Mouse (Mus musculus): ENCODE data around the gene Apip. TPM values are rescaled to one million over a fixed set of nuclear protein-coding genes. Genes with fewer than 3 reads are reported as not detected.

The Apip gene
- polyA plus RNA-seq, 1 experiment from 2014 or later, result 77.7 TPM

DNA sequence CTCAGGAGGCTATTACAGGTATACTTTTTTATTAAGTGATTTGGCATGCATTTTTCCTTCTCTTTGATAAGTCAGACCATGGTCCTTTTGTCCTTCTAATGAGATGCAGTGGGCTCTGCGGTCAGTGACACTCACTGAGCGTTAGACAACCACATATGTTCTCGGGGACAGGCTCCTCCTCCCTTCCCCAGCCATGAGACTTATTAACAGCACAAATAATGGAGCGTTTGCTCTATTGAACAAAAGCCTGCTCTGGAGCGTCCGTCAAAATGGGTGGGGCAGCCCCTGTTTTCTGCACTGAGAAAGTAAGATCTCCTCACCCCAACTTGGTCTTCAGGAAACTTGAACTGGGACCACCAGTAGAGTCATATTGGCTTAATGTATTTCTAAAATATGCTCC lies 16.0 kb downstream of the Apip start:
- no peak for TF ChIP-seq CTCF (IDR thresholded peaks at IDR 0.05; ENCODE audit: low read depth)
- WGBS, result 80% methylated on average over 6 of the region's 6 CpGs
- H3K4me1 ChIP-seq (ENCODE audit: insufficient read depth), result no peaks in the 10 kb centered on the region
- peaks cover 42% of the 10 kb centered on the region; the same call in 1 of the 2 replicates for H3K36me3 ChIP-seq (ENCODE audit: insufficient read depth)
- H3K27ac ChIP-seq (ENCODE audit: low read depth), result no peak overlapping the region
- H3K27me3 ChIP-seq (ENCODE audit: insufficient read depth, low read length), result no peaks in the 10 kb centered on the region
- no peak overlapping the region for H3K4me2 ChIP-seq
- H3K4me3 ChIP-seq (ENCODE audit: low read depth, low read length), result no peak overlapping the region
- ATAC-seq (ENCODE audit: insufficient read depth), result no peak
- DNase-seq, result no peak
- H3K9me3 ChIP-seq (ENCODE audit: low read depth, low read length), result no peaks in the 10 kb centered on the region
- no peak overlapping the region for H3K9ac ChIP-seq

DNA sequence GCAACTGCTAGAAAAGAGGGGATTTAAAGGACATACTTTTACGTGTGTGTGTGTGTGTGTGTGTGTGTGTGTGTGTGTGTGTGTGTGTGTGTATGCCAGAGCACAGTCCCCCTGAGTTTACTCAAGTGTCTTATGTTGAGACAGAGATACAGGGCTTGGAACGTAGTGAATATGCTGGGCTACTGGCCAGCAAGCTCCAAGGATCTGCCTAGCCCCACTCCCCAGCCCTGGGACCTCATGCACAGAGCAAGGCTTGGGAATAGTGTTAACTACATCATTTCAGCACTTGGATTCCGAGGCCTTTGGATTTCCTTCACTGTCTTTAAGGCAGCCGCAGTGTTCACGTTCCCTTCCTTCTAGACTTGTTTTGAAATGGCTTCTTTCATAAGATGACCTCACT lies 29.1 kb downstream of the Apip start:
- no peak for DNase-seq

DNA sequence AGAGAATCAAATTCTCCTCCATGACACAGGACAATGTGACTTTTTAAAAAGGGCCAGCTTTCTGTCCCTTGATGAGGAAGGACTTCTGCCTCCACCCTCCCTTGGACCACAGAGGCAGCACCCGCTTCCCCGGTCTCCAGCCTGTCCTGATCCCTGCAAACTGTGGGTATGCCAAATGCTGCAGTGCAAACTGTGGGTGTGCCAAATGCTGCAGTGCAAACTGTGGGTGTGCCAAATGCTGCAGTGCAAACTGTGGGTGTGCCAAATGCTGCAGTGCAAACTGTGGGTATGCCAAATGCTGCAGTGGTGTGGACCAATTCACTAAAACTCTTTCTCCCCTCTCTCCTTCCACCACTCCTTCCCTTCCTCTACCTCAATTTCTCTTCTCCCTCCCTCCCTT lies 32.7 kb downstream of the Apip start:
- H3K36me3 ChIP-seq (ENCODE audit: insufficient read depth), result no peaks in the 10 kb centered on the region
- H3K4me3 ChIP-seq (ENCODE audit: low read depth, low read length), result no peak overlapping the region
- 84% methylated on average over 2 of the region's 2 CpGs for WGBS
- ATAC-seq (ENCODE audit: insufficient read depth), result no peak
- no peaks in the 10 kb centered on the region for H3K27me3 ChIP-seq (ENCODE audit: insufficient read depth, low read length)
- no peak for TF ChIP-seq CTCF (IDR thresholded peaks at IDR 0.05; ENCODE audit: low read depth)
- H3K9me3 ChIP-seq (ENCODE audit: low read depth, low read length), result no peaks in the 10 kb centered on the region
- H3K4me1 ChIP-seq (ENCODE audit: insufficient read depth), result no peaks in the 10 kb centered on the region
- no peak overlapping the region for H3K9ac ChIP-seq
- no peak overlapping the region for H3K4me2 ChIP-seq
- H3K27ac ChIP-seq (ENCODE audit: low read depth), result no peak overlapping the region
- no peak for DNase-seq

More for the DNA sequence above, 29.1 kb downstream of the Apip start:
- no peaks in the 10 kb centered on the region for H3K36me3 ChIP-seq (ENCODE audit: insufficient read depth)
- H3K4me2 ChIP-seq, result no peak overlapping the region
- ATAC-seq (ENCODE audit: insufficient read depth), result no peak
- no peak for TF ChIP-seq CTCF (IDR thresholded peaks at IDR 0.05; ENCODE audit: low read depth)
- no peak overlapping the region for H3K9ac ChIP-seq
- H3K4me1 ChIP-seq (ENCODE audit: insufficient read depth), result no peaks in the 10 kb centered on the region
- H3K9me3 ChIP-seq (ENCODE audit: low read depth, low read length), result no peaks in the 10 kb centered on the region
- no peaks in the 10 kb centered on the region for H3K27me3 ChIP-seq (ENCODE audit: insufficient read depth, low read length)
- no peak overlapping the region for H3K4me3 ChIP-seq (ENCODE audit: low read depth, low read length)
- WGBS, result 68% methylated on average over 5 of the region's 5 CpGs
- no peak overlapping the region for H3K27ac ChIP-seq (ENCODE audit: low read depth)

GRCm38 (mm10) chr2:103111669-103112068 lies 38.2 kb downstream of the Apip start:
- peak overlapping the region; percentile 24; the same call in 1 of the 2 replicates for H3K27ac ChIP-seq (ENCODE audit: low read depth)
- no peak overlapping the region for H3K4me2 ChIP-seq
- H3K27me3 ChIP-seq (ENCODE audit: insufficient read depth, low read length), result no peaks in the 10 kb centered on the region
- WGBS, result 27% methylated on average over 8 of the region's 8 CpGs
- H3K9ac ChIP-seq, result no peak overlapping the region
- no peaks in the 10 kb centered on the region for H3K36me3 ChIP-seq (ENCODE audit: insufficient read depth)
- H3K9me3 ChIP-seq (ENCODE audit: low read depth, low read length), result no peaks in the 10 kb centered on the region
- H3K4me1 ChIP-seq (ENCODE audit: insufficient read depth), result no peaks in the 10 kb centered on the region
- DNase-seq (peak; percentile 44), ATAC-seq (ENCODE audit: insufficient read depth) (peak; percentile 82)
- no peak overlapping the region for H3K4me3 ChIP-seq (ENCODE audit: low read depth, low read length)
- TF ChIP-seq CTCF (IDR thresholded peaks at IDR 0.05; ENCODE audit: low read depth), result no peak

- H3K9ac ChIP-seq, result no peak overlapping the region
- no peak overlapping the region for H3K27ac ChIP-seq (ENCODE audit: low read depth)
- H3K36me3 ChIP-seq (ENCODE audit: insufficient read depth), result no peaks in the 10 kb centered on the region
- ATAC-seq (ENCODE audit: insufficient read depth) (no peak), DNase-seq (no peak)
- H3K4me2 ChIP-seq, result no peak overlapping the region
- H3K4me1 ChIP-seq (ENCODE audit: insufficient read depth), result no peaks in the 10 kb centered on the region
- 71% methylated on average over 5 of the region's 5 CpGs for WGBS
- TF ChIP-seq CTCF (IDR thresholded peaks at IDR 0.05; ENCODE audit: low read depth), result no peak
- no peak overlapping the region for H3K4me3 ChIP-seq (ENCODE audit: low read depth, low read length)
- no peaks in the 10 kb centered on the region for H3K9me3 ChIP-seq (ENCODE audit: low read depth, low read length)
- H3K27me3 ChIP-seq (ENCODE audit: insufficient read depth, low read length), result no peaks in the 10 kb centered on the region
These were observed 43.7 kb downstream of the Apip start for GRCm38 (mm10) chr2:103117212-103117611.

GRCm38 (mm10) chr2:103118324-103119196 lies 45.1 kb downstream of the Apip start:
- 70% methylated on average over 6 of the region's 6 CpGs for WGBS
- Histone ChIP-seq H3K4me3 (ENCODE audit: low read depth, low read length) (no peak overlapping the region), H3K36me3 (ENCODE audit: insufficient read depth) (no peaks in the 10 kb centered on the region), H3K4me2 (no peak overlapping the region), H3K9me3 (ENCODE audit: low read depth, low read length) (no peaks in the 10 kb centered on the region), H3K9ac (no peak overlapping the region), H3K27me3 (ENCODE audit: insufficient read depth, low read length) (no peaks in the 10 kb centered on the region), H3K27ac (ENCODE audit: low read depth) (no peak overlapping the region), H3K4me1 (ENCODE audit: insufficient read depth) (no peaks in the 10 kb centered on the region)
- no peak for TF ChIP-seq CTCF (IDR thresholded peaks at IDR 0.05; ENCODE audit: low read depth)
- no peak for DNase-seq
- no peak for ATAC-seq (ENCODE audit: insufficient read depth)

DNA sequence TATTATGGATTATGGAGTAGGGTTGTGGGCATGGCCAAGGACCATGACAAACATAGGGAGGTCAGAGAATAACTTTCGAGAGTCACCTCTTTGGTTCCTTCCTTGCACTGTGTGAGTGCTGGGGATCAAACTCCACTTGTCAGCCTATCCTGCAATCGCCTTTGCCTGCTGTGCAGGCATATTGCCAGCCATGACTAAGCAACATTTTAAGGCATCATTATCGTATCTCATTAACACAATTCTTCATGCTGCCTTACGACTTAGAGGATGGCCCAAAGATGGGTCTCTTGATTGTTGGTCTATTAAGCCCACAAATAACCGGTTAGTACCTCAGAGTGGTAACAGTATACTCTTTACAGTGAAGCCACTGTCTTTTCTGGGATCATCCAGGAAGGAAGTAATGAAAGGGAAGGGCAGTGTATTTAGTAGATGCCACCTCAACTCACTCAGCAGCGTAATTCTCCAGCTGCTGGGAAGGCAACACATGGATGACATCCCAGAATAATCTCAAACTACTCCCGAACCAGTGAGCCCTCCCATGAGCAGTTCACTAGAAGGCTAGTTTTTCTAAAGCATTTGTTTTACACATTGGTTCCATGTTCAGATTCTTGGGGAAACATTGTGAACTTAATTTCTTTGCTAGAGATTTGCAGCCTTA lies 45.9 kb downstream of the Apip start:
- no peaks in the 10 kb centered on the region for H3K4me1 ChIP-seq (ENCODE audit: insufficient read depth)
- H3K9ac ChIP-seq, result no peak overlapping the region
- no peak for TF ChIP-seq CTCF (IDR thresholded peaks at IDR 0.05; ENCODE audit: low read depth)
- no peaks in the 10 kb centered on the region for H3K9me3 ChIP-seq (ENCODE audit: low read depth, low read length)
- WGBS, result 71% methylated on average over 7 of the region's 7 CpGs
- H3K4me3 ChIP-seq (ENCODE audit: low read depth, low read length), result no peak overlapping the region
- no peak overlapping the region for H3K27ac ChIP-seq (ENCODE audit: low read depth)
- ATAC-seq (ENCODE audit: insufficient read depth), result no peak
- DNase-seq, result no peak
- no peaks in the 10 kb centered on the region for H3K27me3 ChIP-seq (ENCODE audit: insufficient read depth, low read length)
- H3K36me3 ChIP-seq (ENCODE audit: insufficient read depth), result no peaks in the 10 kb centered on the region
- H3K4me2 ChIP-seq, result no peak overlapping the region

All from lung, embryonic 14.5 days (tissue).